Mouse (Mus musculus) megakaryocyte, embryonic 14.5 days (primary cell): Measurements from ENCODE around the gene Trp53i13.

ENCODE experiments used
- FLI1 ChIP-seq: IDR thresholded peaks from 2 replicates; pipeline ENCODE4 v1.6.1; 2012; ENCODE audit warnings: low read length, inconsistent platforms, mixed read lengths
- GATA1 ChIP-seq: IDR thresholded peaks from 3 replicates; pipeline ENCODE4 v1.6.1; 2012; ENCODE audit warnings: mixed read lengths, low read length, inconsistent platforms, borderline replicate concordance

- TF ChIP-seq GATA1 (no peak), FLI1 (no peak)
Observed at GRCm38 (mm10) chr11:77503511-77503910, 12.3 kb downstream of the Trp53i13 start.
